Mouse (Mus musculus): ENCODE results near the gene Tmem119. TPM values are rescaled to one million over a fixed set of nuclear protein-coding genes. Genes with fewer than 3 reads are reported as not detected.

Gene Tmem119
- total and polyA plus RNA-seq, 3 experiments: 3.6 to 7.3 (median 5.8) TPM

GRCm38 (mm10) chr5:113747629-113748028 is 52.7 kb downstream of the Tmem119 start:
- Histone ChIP-seq H3K27ac (no peak overlapping the region), H3K4me3 (no peak overlapping the region), H3K4me1 (ENCODE audit: control insufficient read depth, insufficient read depth, low read length) (0 out of 2 replicates have a peak, but pooled peaks cover 1% of the 10 kb centered on the region), H3K79me2 (replicated peaks; ENCODE audit: control insufficient read depth, insufficient read depth, low read length) (no peaks in the 10 kb centered on the region), H3K9ac (ENCODE audit: low read depth, low read length) (no peak overlapping the region), H3K27me3 (ENCODE audit: control insufficient read depth, insufficient read depth, low read length) (no peaks in the 10 kb centered on the region), H3K36me3 (ENCODE audit: control insufficient read depth, insufficient read depth, low read length) (no peaks in the 10 kb centered on the region)
- no peak for DNase-seq
- intact Hi-C loops (cut with DNase I): no loop called here
- TF ChIP-seq POLR2A (IDR thresholded peaks at IDR 0.05; ENCODE audit: insufficient read depth, low read depth, low read length): no peak
- peak; percentile 38 for TF ChIP-seq CTCF (IDR thresholded peaks at IDR 0.05)
- no peak for TF ChIP-seq EP300 (IDR thresholded peaks at IDR 0.05; ENCODE audit: insufficient read depth, low read depth, low read length)
- 96% methylated on average over 5 of the region's 5 CpGs for WGBS

Other genes starting within 250 kb of the Tmem119 start
- 10 to 100 TPM; 22.0 to 28.5 TPM for gene Cmklr1, start 150.1 kb downstream of the Tmem119 start, total RNA-seq (2021)
- gene Cmklr1, start 150.1 kb downstream of the Tmem119 start, polyA plus RNA-seq (2012; rRNA removed): 42.0 and 43.6 TPM in 2 replicates
- not detected for gene 1700069L16Rik, start 75.7 kb downstream of the Tmem119 start, total RNA-seq (2021)
- not detected in 2 replicates for gene 1700069L16Rik, start 75.7 kb downstream of the Tmem119 start, polyA plus RNA-seq (2012; rRNA removed)
- gene Ficd, start 64.7 kb downstream of the Tmem119 start, total RNA-seq (2021): 1 to 10 TPM; 8.7 to 9.3 TPM
- 7.2 and 7.7 TPM in 2 replicates for gene Ficd, start 64.7 kb downstream of the Tmem119 start, polyA plus RNA-seq (2012; rRNA removed)
- gene Sart3, start 28.0 kb downstream of the Tmem119 start, total RNA-seq (2021): 10 to 100 TPM; 12.2 to 14.4 TPM
- gene Sart3, start 28.0 kb downstream of the Tmem119 start, polyA plus RNA-seq (2012; rRNA removed): 10.2 and 13.6 TPM in 2 replicates
- gene Iscu, start 27.8 kb downstream of the Tmem119 start, total RNA-seq (2021): 100 to 1,000 TPM; 176 to 202 TPM
- 168 and 212 TPM in 2 replicates for gene Iscu, start 27.8 kb downstream of the Tmem119 start, polyA plus RNA-seq (2012; rRNA removed)
- 1 to 10 TPM; 3.4 to 4.5 TPM for gene Selplg, start 32.1 kb upstream of the Tmem119 start, total RNA-seq (2021)
- 5.7 and 14.1 TPM in 2 replicates for gene Selplg, start 32.1 kb upstream of the Tmem119 start, polyA plus RNA-seq (2012; rRNA removed)
- gene Coro1c, start 108.2 kb upstream of the Tmem119 start, total RNA-seq (2021): 10 to 100 TPM; 24.6 to 30.1 TPM
- gene Coro1c, start 108.2 kb upstream of the Tmem119 start, polyA plus RNA-seq (2012; rRNA removed): 24.1 and 27.9 TPM in 2 replicates
- 10 to 100 TPM; 13.4 to 15.2 TPM for gene Ssh1, start 193.4 kb upstream of the Tmem119 start, total RNA-seq (2021)
- gene Ssh1, start 193.4 kb upstream of the Tmem119 start, polyA plus RNA-seq (2012; rRNA removed): 7.4 and 9.8 TPM in 2 replicates
- not detected for gene Dao, start 203.2 kb upstream of the Tmem119 start, total RNA-seq (2021)
- not detected in 2 replicates for gene Dao, start 203.2 kb upstream of the Tmem119 start, polyA plus RNA-seq (2012; rRNA removed)